Mouse (Mus musculus) frontal cortex, postnatal 36 days (tissue): Measurements from ENCODE around the gene Ppp1r13b.

Experiments used
- DNase-seq, 2 experiments: peaks; one replicate each; pipeline ENCODE4 v3.0.0; 2022; ENCODE audit warnings: low spot score in 2 of 2

Gene Ppp1r13b

DNA sequence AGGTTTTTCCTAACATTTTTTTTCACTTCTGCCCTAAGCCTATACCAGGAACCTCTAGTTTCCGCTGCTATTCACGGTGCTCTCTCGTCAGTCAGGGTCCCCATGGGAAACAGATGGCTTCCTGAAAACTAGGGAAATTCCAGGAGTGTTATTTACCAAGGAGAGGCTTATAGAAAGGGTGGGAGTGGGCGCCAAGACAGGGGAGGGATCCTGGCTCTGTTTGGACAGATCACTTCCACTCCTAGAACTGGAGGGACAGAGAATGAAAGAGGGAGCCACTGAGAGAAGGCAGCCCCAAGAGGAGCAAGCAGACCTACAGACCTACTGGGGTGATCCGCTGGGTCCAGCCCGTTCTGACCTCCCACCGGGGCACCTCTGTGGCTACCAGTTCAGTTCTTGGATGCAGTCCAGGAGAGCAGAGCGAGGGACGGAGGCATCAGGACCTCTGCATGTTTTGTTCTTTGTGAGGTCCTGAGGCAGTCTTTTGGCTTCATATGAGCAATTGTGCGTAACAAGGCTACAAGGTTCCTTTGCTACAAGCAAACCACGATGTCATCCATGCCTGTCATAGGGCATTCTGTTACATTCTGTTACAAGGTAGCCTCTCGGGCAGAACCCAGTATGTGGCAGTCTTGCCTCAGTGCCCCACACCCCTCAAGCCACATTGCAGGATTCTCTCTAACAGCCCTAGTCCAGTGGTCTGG is 8.8 kb upstream of the Ppp1r13b start:
- DNase-seq: no peak

DNA sequence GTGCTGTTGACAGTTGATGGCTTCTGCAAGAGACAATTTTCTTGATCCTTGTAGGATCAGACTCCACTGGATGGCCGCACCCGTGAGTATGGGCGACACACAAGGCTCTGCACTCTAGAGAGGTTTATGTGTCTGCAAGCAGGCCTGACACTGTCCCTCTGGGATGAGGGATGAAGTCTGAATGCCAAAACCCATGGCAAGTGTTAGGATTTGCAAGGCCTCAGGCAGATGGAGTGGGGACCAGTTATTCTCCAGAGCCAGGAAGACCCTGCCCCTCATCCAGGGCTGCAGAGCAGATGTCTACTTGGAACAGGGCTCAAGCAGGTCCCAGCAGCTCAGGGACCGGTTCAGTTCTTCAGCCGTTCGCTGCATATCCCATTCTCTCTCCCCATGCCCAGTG is 7.9 kb upstream of the Ppp1r13b start:
- no peak for DNase-seq

DNA sequence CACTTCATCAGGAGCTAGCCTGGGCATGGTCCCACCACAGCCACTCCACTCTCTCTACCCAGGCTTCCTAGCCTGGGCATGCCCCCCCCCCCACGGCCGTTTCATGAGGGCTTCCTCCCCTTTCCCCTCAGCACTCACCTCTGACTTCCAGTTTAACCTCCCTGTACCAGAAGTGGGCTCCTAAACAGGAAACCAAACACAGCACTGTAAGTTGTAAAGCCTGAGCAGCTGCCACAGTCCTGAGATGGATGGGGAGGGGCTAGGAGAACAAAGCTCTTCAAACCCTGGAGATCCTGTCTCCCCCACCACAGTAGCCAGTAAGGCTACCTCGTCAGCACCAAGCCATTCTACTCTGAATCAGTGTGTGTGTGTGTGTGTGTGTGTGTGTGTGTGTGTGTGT is 6.1 kb upstream of the Ppp1r13b start:
- DNase-seq: no peak

DNA sequence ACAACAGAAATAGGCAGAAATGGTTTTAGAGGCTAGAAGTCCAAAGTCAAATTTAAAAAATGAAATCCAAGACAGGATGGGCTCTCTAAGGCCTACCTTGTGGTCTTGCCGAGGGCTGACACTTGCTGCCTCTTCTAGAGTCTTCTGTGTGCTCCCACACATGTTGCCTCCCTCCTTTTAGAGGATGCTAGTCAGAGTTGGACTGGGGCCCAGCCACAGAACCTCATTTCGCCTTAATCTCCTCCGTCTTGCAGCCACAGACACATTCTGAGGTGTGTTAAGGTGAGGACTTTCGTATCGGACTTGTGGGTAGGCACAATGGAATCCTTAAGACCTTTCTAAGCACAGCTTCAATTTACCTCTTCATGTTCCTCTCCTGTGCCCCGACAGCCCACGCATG is 4.9 kb upstream of the Ppp1r13b start:
- DNase-seq: peak in 1 of 2 experiments; percentile 31

DNA sequence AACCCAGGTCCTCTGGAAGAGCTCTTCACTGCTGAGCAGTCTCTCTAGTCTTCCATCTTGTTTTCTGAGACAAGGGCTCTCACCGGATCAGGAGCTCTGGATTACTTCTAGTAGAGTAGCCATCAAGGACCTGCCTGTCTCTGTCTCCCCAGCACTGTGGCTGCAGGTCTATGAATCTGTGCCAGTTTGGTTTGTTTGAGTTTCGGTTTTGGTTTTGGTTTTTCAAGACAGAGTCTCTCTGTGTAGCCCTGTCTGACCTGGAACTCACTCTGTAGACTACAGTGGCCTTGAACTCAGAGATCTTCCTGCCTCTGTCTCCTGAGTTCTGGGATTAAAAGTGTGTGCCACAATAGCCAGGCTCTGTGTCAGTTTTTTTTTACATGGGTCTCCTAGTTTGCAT is 3.9 kb upstream of the Ppp1r13b start:
- no peak for DNase-seq

DNA sequence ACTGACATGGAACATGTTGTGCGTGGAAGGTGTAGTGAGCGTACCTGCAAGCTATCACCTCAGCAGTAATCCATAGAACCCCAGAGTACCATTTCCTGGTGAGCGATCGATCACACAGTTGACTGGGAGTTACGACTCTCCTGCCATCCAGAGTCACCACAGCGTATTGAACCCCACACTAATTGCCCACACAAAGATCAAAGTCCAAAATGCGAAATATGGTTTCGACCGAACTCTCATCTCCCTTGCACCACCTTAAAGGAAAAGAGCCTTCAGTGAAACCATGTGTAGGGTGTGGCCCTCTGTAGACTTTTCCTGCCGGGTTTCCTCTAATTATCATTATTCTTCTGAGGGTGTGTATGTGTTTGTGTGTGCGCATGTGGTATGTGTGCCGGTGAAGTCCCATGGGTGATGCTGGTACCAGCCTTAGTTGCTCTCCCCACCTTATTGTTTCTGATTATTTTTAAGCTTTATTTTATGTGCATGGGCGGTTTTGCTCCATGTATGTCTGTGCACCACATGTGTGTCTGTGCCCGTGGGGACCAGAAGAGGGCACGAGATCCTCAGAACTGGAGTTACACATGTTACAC is 3.4 kb upstream of the Ppp1r13b start:
- no peak for DNase-seq

DNA sequence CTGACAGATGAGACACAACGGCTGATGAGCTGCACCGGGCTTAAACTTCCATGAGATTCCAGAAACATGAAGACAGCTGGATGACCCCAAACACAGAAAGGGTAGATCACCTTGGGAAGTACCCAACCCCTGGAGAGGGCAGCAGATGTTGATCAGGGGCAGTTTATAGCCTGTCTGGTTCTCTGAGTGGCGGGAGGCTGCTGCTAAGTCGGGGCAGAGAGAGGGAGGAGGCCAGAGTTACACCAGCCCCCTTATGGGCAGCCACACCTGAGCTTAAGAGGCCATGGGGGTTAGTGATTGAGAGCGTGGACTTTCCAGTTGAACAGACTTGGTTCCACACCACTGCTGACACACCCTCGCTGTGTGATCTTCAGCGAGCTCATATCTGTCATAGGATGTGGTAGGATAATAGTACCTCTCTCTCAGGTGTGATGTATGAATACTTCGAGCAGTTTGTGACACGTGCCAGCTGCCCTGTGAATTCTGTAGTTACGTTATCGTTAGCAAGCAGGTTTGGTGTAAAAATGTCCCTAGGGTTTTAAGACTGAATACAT is 1.2 kb upstream of the Ppp1r13b start:
- DNase-seq: no peak

DNA sequence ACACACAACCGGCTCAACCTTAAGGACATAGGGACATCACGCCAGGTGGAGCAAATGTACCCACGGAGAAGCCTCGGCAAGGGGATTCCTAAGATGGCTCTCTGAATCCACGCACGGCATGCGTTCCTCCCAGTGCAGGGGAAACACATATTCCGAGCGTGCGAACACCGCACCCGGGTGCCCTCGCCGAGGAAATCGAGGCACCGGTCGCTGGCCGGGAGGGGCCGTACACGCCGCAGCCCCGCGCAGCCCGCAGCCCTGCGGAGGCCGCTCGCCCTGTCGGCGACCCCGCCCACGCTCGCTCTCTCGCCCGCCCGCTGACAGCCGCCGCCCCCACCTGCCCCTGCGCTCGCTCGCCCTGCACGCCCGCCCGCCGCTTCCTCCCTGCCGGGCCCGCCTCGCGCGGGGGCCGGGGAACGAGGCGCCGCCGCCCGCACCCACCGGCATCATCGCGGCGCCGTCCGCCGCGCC is 454 bp downstream of the Ppp1r13b start:
- peak; percentile 57 to 58 for DNase-seq

DNA sequence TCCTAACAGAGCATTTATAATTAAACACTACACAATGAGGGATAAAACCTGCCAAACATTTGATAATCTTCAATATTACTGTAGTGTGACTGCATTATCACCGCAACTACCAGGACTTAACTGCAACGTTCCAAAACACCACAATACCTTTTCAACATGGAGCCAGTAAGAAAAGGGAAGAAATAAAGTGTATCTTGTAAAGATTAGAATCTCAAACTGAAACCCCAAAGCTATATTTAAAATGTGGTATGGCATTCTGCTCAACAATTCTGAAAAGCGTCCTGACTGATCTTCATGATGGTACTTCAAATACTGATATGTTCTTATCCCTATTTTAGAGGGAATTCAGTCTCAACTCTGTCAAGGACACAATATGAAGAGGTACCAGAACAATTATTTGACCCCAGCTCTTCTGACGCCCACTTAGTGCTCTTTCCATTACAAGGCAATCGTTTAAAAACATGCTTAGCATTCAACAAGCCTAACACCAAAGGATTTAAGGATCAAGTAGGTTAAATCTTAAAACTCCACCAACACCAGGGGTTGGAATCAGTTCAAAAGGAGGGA is 1.5 kb downstream of the Ppp1r13b start:
- no peak for DNase-seq

DNA sequence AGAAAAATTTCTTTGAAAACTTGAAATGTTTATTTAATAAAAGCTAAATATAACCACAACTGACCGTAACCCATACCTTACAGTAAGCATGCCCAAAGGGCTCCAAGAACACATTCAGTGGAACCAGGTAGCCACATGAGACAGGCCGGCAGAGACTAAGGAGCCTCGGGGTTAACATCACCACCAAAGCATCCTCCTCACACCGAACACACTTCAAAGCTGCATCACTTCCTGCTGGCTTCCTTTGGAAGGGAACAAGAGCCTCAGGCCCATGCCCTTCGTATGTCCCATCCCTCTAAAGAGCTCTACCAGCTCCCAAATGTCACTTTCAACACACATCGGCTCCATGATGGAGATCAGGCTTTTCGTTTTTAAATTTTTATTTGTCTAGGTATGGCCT is 5.4 kb downstream of the Ppp1r13b start:
- no peak for DNase-seq

DNA sequence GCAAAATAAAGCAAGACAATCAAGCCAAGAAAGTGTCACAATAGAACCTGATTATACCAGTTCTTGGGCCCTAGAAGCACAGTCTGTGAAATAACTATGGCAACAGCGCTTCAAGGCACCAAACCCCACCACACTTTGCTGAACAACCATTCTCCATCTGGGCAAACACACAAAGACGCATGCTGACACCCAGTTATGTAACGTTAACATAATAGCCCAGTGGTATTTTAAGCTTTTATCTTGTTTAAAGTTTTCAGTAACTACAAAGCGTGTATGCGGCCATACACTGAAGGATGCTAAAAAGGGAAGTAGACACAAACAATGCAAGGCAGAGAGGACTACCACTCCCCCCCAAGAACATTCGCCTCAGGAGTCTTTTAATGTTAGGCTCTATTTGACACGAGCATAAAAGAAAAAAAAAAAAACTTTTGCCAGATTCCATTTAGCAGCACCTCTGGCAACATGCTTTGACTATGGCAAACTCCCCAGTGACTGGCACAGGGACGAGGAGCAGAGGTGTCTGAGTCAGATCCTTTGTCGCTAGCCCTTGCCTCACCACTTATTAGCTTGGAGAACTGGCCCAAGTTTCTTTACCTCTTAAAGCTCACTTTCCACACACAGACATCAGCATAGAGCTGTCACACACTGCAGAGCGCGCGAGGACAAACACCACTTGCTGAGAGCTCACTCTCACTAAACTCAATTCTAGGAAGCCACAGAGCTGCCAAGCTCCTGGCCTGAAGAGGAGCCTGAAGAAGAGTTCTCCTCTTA is 6.6 kb downstream of the Ppp1r13b start:
- peak in 1 of 2 experiments; percentile 54 for DNase-seq

DNA sequence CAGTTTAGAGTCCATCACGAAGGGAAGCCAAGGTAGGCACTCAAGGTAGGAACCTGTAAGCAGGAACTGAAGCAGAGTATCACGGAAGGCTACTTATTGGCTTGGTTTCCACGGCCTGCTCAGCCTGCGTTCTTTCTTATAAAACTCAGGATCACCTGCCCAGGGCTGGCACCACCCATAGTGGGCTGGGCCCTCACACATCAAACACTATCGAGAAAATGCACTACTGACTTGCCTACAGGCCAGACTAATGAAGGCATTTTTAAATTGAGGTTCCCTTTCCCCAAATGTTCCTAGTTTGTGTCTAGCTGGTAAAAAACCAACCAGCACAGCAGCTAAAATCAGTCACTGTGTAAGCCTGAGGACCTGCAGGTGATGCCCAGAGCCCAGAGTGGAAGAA is 8.3 kb downstream of the Ppp1r13b start:
- DNase-seq: no peak

DNA sequence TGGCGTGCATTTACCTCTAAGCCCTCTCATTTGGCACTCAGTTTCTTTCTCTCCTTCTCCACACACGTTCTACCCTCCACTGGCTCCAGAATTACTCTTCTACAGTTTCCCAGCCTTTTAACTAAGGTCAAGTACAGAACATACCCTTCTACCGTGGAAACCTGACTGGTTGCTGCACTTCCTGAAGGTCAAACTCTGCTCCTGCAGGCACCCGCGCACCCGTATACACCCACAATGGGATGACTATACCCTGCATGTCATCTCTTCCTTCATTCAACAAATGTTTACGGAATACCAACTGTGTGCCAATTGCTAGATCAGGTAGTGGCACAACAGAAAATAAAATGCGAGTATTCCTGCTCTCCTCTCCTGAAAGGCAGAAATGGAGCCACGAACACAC is 9.2 kb downstream of the Ppp1r13b start:
- DNase-seq: no peak

DNA sequence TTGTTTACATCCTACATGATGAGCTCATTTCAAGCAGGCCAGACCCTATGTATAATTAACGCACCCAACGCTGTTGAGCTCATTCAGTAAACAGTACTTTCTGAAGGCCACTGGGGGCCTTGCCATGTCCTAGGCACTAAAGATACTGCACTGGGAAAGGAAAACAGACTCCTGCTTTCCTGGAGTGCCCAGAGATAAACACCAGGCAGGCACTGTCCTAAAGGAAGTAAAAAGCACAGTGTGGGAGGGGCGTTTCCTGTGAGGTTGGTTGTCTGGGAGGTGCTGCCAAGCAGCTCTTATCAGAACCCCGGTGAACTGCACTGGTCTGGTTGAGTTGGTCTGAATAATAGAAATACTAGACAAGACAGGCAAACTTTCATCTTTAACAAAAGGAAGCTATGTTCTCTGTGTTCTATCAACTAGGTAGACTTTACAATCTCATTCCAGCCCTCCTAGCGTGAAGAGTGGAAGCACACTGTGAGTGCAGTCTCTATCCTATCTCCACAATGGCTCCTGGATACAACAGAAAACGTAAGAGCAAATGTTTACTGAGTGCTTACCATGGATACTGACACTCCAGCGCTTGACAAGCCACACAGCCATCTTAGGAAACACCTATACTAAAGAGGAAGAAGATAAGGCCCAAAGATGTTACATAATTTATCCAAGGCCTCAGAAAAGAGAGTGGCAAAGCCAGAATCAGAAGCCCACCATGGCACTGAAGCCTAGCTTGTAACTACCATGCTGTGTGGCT is 10.8 kb downstream of the Ppp1r13b start:
- DNase-seq: no peak

DNA sequence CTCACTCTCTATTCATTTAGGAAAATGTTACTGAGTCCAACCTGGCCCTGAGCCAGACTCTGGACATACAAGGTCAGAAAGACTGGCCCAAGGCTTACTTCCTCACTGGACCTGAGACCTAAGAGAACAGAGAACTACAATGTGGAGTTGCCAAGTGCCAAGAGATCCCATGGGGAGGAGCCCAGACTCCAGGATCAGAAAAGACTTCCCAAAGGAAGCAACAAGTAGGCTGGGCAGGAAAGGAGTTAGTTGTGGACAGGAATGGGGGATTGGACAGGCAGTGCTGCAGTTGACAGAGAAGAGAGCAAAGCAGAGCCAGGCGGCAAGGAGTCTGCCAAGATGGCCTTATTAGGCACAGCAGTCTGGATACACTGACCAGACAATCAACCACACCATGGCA is 13.8 kb downstream of the Ppp1r13b start:
- DNase-seq: no peak

DNA sequence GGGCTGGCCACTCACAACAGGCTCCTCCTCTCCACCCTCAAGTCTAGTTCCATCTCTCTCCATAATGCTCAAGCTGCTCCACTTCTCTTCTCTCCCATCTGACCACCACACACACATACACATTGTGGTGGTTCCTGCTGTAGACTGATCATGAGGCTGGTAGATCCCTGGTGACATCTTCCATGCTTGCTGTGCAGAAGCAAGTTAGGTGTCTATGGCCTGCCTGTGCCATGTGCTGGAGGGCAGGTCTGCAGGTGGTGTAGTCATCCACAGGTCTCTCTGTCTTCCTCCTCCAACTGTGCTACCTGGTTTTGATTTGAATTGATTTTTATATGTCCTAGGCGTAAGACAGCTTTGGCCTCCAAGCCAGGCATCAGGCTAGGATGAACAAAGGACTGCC is 14.9 kb downstream of the Ppp1r13b start:
- no peak for DNase-seq

DNA sequence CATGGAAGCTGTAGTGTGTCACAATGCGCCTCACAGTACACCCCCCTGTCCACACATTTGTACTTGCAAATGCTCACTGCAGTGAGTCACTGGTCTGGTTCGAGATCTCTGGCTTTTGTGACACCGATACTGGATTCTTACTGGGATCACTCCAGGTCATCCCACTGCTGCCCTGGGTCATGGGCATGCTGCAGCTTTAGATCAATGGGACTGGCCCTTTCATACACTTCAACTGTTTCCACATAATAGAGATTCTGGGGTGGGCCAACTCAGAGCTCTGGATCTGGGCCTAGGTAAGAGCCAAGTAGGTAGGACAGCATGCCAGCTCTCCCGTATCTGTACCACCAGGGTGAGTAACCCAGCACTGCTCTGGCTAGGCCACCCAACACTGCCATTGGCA is 16.1 kb downstream of the Ppp1r13b start:
- DNase-seq: no peak

DNA sequence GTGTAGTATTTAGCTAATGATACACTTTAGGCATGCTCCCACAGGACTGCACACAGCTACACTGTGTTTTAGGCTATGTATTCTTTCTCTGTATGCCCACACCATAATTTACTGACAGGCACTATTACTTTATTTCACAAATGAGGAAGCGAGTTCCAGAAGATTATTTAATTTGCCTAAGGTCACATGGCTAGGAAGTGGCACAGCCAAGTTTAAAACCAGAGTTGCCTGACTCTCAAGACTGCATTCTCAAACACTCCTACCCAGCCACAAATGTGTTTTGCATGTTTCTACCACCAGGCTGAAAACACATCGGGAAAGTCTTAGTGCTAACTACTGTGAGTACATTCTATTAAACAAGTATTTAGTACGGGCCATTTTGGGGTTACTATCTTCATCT is 18.7 kb downstream of the Ppp1r13b start:
- DNase-seq: no peak

DNA sequence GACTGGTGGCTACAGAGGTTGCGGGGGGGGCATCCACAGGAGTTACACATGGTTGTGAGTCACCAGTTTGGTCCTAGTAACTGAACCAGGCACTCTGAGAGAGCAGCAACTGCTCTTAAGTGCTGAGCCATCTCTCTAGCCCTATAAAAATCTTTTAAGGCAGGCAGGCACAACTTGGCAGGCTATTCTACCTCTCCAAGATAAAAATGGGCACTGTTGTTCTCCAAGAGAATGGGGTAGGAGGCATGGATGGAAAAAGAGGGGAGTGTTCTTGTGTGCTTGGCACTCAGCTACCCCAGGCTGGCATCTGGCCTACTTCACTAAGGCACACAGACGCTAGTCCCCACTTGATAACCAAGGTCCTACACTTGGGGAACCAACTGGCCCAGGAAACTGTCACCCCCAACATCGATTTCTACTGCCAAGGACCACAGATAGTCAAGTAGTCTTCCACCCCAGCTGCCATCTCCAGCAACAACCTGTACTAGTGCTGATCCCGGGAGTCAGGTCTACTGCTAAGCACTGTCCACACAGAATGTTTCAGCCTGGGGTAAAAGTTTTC is 19.5 kb downstream of the Ppp1r13b start:
- DNase-seq: no peak

DNA sequence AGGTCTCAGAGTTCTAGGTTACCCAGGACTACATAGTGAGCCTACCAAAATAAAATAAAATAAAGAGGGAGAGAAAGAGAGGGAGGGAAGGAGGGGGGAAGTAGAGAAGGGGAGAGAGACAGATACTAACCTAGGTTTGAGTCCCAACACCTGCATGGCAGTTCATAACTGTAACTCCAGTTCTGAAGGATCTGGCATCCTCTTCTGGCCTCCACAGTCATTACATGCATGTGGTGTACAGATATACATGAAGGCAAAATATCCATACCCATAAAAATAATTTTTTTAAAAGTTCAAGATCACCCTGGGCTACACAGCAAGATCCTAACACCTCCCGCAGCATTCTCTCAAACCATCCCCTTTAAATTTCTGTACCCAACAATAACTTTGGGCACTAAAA is 20.9 kb downstream of the Ppp1r13b start:
- DNase-seq: no peak

DNA sequence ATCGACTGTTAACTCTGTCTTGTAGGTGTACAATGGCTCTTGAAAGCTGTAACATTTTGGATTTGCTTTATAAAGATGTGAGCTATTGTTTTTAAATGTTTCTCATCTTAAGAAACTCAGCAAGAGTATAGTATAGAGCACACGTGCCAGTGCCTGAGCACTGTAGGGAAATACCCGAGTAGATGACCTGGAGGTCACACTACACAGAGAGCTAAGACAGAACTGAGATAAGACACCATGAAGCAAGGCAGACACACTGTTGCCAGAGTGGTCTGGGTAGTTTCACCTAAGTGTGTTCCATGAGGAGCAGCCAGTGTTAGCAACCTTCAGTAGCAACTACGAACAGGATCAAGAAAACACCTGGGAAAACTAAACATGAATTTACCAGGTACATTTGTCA is 25.1 kb downstream of the Ppp1r13b start:
- DNase-seq: no peak
